Mouse (Mus musculus) 3T3-L1 (cell line): ENCODE measurements around the gene Trim2.

Experiments used
- DNase-seq: peaks from one replicate; pipeline ENCODE4 v3.0.0-alpha.2; 2015; ENCODE audit warnings: low read depth, low spot score

Trim2 gene

GRCm38 (mm10) chr3:84324000-84324399 is 17.3 kb upstream of the Trim2 start:
- DNase-seq = peak; percentile 79

GRCm38 (mm10) chr3:84319504-84319903 is 12.8 kb upstream of the Trim2 start:
- peak; percentile 98 for DNase-seq

GRCm38 (mm10) chr3:84318865-84319264 is 12.2 kb upstream of the Trim2 start:
- DNase-seq = peak; percentile 95

GRCm38 (mm10) chr3:84314651-84315191 is 8.0 kb upstream of the Trim2 start:
- peak; percentile 98 for DNase-seq

GRCm38 (mm10) chr3:84313801-84314541 is 7.3 kb upstream of the Trim2 start:
- DNase-seq = peak; percentile 33

GRCm38 (mm10) chr3:84313003-84313800 is 6.5 kb upstream of the Trim2 start:
- DNase-seq = peak; percentile 98

- DNase-seq = peak; percentile 66
These were observed 5.6 kb upstream of the Trim2 start for GRCm38 (mm10) chr3:84312326-84312725.

- DNase-seq = no peak
These were observed 839 bp upstream of the Trim2 start for GRCm38 (mm10) chr3:84307516-84307915.

GRCm38 (mm10) chr3:84305722-84306510 is 761 bp downstream of the Trim2 start:
- no peak for DNase-seq

GRCm38 (mm10) chr3:84305010-84305692 is 1.5 kb downstream of the Trim2 start:
- no peak for DNase-seq

GRCm38 (mm10) chr3:84304339-84305009 is 2.2 kb downstream of the Trim2 start:
- no peak for DNase-seq

- no peak for DNase-seq
These were observed 3.2 kb downstream of the Trim2 start for GRCm38 (mm10) chr3:84303395-84303949.

GRCm38 (mm10) chr3:84302273-84302672 is 4.4 kb downstream of the Trim2 start:
- DNase-seq = peak; percentile 33

GRCm38 (mm10) chr3:84301674-84302073 is 5.0 kb downstream of the Trim2 start:
- no peak for DNase-seq

- DNase-seq = peak; percentile 65
These were observed 8.5 kb downstream of the Trim2 start for GRCm38 (mm10) chr3:84298186-84298585.

- DNase-seq = no peak
These were observed 10.0 kb downstream of the Trim2 start for GRCm38 (mm10) chr3:84296676-84297075.

GRCm38 (mm10) chr3:84294734-84295133 is 11.9 kb downstream of the Trim2 start:
- no peak for DNase-seq

- peak; percentile 57 for DNase-seq
These were observed 12.7 kb downstream of the Trim2 start for GRCm38 (mm10) chr3:84293666-84294595.

- DNase-seq = no peak
These were observed 14.4 kb downstream of the Trim2 start for GRCm38 (mm10) chr3:84292238-84292637.
